Mouse (Mus musculus): Measurements from ENCODE around the gene Dgkz. TPM values are rescaled to one million over a fixed set of nuclear protein-coding genes. Genes with fewer than 3 reads are reported as not detected.

Dgkz gene
- total RNA-seq, 2 experiments from 2014 or later = 513 to 526 TPM

- no peak for DNase-seq (ENCODE audit: low spot score in 2 of 2)
- TF ChIP-seq CTCF (conservative IDR thresholded peaks at IDR 0.05) = no peak
- Histone ChIP-seq H3K4me3 (no peak overlapping the region), H3K27ac (peak overlapping the region; percentile 97; the same call in 1 of the 2 replicates)
Measured at GRCm38 (mm10) chr2:91964610-91965204, 11.0 kb downstream of the Dgkz start.

DNA sequence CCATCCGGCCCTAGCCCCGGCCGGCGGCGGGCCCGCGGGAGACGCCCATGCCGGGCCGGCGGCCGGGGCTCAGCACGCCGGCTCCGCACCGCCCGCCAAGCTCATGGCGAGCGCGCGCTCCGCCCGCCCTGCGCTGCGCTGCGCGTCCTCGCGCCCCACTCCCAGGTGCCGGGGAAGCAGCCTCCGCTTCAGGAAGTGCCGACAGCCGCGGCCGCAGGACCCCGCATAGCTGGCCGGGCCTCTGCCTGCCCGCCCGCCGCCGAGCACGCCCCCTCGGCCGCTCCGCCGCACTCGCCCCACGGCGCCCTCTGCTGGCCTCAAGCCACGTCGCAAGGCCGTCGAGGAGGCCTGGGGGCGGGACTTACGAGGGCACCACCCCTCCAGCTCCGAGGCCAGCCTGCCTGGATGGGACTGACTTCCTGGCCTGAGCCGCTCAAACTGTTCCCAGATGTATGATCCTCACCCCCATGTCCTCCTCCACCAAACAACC lies 12.2 kb downstream of the Dgkz start:
- peak; percentile 93 to 96 for DNase-seq (ENCODE audit: low spot score in 2 of 2)
- Histone ChIP-seq H3K27ac (peak overlapping the region; percentile 97), H3K4me3 (peak overlapping the region; percentile 86)
- TF ChIP-seq CTCF (conservative IDR thresholded peaks at IDR 0.05) = peak; percentile 90

GRCm38 (mm10) chr2:91962864-91963401 lies 12.7 kb downstream of the Dgkz start:
- Histone ChIP-seq H3K27ac (peak overlapping the region; percentile 97), H3K4me3 (peak overlapping the region; percentile 86)
- no peak for DNase-seq (ENCODE audit: low spot score in 2 of 2)
- TF ChIP-seq CTCF (conservative IDR thresholded peaks at IDR 0.05) = no peak

DNA sequence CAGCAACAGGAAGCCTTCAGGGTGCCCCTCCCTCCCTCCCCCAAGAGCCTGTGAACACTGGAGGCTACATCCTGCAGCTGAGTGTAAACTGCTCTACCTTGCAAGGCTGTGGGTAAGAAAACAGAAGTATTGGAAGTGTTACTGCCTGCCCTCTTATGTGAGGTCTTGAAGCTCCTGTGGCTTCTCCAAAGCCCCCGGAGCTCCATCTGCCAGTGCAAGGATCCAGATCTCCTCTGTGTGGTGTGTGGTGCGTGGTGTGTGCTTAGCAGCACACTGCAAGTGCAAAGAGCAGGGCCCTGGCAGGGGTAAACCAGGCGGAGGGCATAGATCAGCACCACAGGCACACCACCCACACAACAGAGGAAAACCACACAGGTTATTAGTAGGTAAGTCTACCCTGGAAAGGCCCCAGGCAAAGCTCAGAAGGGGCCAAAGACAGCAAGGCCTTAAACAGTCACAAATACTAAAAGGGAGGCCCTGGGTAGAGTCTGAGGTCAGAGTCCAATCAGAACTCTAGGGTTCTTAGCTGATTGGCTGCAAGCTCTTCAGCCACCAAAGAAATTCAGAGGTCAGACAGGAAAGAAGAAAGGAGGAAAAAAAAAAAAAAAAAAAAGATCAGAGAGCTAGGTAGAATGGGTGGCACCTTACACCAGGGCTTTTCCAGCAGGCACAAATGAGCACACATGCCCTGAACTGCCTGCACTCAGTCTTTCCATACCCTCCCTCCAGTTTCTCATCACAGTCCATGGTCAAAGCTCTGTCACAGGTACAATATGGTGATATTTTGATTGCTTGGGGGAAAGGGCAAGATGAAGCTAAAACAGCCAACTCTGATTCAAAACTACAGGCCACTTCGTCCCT lies 13.5 kb downstream of the Dgkz start:
- no peak for TF ChIP-seq CTCF (conservative IDR thresholded peaks at IDR 0.05)
- no peak for DNase-seq (ENCODE audit: low spot score in 2 of 2)

GRCm38 (mm10) chr2:91960459-91960858 lies 15.2 kb downstream of the Dgkz start:
- H3K4me3 ChIP-seq = peak overlapping the region; percentile 38; the same call in 1 of the 2 replicates
- peak overlapping the region; percentile 89 for H3K27ac ChIP-seq
- TF ChIP-seq CTCF (conservative IDR thresholded peaks at IDR 0.05) = no peak
- no peak for DNase-seq (ENCODE audit: low spot score in 2 of 2)

More for the DNA sequence above, 13.5 kb downstream of the Dgkz start:
- H3K4me3 ChIP-seq = peak overlapping the region; percentile 86
- peak overlapping the region; percentile 97 for H3K27ac ChIP-seq

- no peak for DNase-seq (ENCODE audit: low spot score in 2 of 2)
- no peak for TF ChIP-seq CTCF (conservative IDR thresholded peaks at IDR 0.05)
- peak overlapping the region; percentile 38 for H3K4me3 ChIP-seq
- peak overlapping the region; percentile 89 for H3K27ac ChIP-seq
Measured at GRCm38 (mm10) chr2:91959544-91960410, 15.9 kb downstream of the Dgkz start.

- Histone ChIP-seq H3K27ac (peak overlapping the region; percentile 89), H3K4me3 (peak overlapping the region; percentile 38)
- TF ChIP-seq CTCF (conservative IDR thresholded peaks at IDR 0.05) = peak; percentile 89
- DNase-seq (ENCODE audit: low spot score in 2 of 2) = peak in 1 of 2 experiments; percentile 61
Measured at GRCm38 (mm10) chr2:91958701-91959457, 16.8 kb downstream of the Dgkz start.

DNA sequence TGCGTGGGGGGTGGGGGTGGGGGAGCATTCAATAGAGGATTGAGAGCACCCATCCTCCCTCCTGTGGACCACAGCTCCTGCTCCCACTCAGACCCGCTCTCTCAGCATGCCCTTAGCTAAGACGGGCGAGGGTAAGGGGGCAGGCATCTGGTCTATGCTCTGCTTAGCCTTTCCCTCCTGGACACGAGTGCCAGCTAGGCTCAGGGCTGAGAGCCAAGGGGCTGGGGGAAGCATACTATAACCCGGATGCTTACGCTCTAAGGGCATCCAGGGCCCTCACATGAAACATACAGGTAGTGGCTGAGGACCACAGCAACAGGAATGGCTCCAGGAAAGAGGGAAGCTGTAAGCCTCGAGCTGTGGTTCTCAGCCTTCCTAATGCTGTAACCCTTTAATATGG lies 17.6 kb downstream of the Dgkz start:
- Histone ChIP-seq H3K27ac (peak overlapping the region; percentile 89), H3K4me3 (no peak overlapping the region)
- no peak for TF ChIP-seq CTCF (conservative IDR thresholded peaks at IDR 0.05)
- no peak for DNase-seq (ENCODE audit: low spot score in 2 of 2)

GRCm38 (mm10) chr2:91957096-91957495 lies 18.6 kb downstream of the Dgkz start:
- TF ChIP-seq CTCF (conservative IDR thresholded peaks at IDR 0.05) = no peak
- Histone ChIP-seq H3K4me3 (no peak overlapping the region; the same call in 1 of the 2 replicates), H3K27ac (peak overlapping the region; percentile 89)
- peak; percentile 87 to 94 for DNase-seq (ENCODE audit: low spot score in 2 of 2)

DNA sequence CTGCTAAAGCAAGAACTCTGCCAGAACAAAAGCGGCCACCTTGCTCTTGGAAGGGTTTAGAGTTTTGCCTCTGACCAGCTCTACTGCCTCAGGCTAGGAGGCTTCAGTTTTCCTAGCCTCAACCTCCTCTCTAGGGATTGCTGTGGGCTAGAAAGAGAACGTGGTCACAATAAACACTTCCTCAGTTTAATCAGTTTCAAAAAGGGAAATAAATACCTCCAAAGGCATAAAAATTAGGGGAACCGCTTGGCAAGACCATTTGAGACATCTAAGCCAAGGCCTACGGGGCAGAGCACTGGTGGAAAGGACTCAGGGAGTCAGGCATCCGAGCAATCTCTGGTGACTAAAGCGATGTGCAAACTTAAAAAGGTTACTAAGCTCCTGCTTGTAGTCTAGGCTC lies 19.8 kb downstream of the Dgkz start:
- H3K4me3 ChIP-seq = no peak overlapping the region
- no peak for TF ChIP-seq CTCF (conservative IDR thresholded peaks at IDR 0.05)
- no peak for DNase-seq (ENCODE audit: low spot score in 2 of 2)
- H3K27ac ChIP-seq = peak overlapping the region; percentile 89

DNA sequence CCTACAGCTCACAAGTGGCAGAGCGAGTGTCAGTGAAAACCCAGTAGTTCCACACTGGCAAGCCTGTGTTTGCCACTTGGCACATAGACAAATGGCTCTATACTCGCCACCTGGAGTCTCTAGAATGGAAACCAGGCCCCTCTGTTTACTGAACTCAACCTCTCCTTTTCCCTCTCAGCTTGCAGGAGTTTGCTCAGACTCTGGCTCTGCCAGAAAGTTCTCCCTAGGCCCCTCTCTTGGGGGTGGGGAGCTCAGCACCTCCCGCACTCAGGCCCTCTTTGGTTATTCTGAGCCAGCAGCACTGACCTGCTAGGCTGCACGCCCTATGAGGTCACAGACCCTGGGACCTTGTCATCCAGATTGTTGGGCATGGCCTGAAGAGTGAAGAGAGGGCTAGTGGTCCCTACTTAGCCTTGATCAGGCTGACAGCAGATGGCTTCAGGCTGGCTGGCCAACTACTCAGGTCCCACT lies 20.5 kb downstream of the Dgkz start:
- Histone ChIP-seq H3K4me3 (no peak overlapping the region), H3K27ac (peak overlapping the region; percentile 89)
- no peak for DNase-seq (ENCODE audit: low spot score in 2 of 2)
- no peak for TF ChIP-seq CTCF (conservative IDR thresholded peaks at IDR 0.05)

Data from layer of hippocampus, adult 2 months (tissue).